Mouse (Mus musculus): ENCODE results near the gene Prokr2. TPM values are rescaled to one million over a fixed set of nuclear protein-coding genes. Genes with fewer than 3 reads are reported as not detected.
A peak's percentile ranks its signal among the peaks of the same experiment; 100 is the strongest.

The Prokr2 gene
- polyA plus RNA-seq (2016; fragmentation: Nextera tagmentation; extraction: Ambion mirVana): 0.52 and 0.93 TPM in 2 replicates

DNA sequence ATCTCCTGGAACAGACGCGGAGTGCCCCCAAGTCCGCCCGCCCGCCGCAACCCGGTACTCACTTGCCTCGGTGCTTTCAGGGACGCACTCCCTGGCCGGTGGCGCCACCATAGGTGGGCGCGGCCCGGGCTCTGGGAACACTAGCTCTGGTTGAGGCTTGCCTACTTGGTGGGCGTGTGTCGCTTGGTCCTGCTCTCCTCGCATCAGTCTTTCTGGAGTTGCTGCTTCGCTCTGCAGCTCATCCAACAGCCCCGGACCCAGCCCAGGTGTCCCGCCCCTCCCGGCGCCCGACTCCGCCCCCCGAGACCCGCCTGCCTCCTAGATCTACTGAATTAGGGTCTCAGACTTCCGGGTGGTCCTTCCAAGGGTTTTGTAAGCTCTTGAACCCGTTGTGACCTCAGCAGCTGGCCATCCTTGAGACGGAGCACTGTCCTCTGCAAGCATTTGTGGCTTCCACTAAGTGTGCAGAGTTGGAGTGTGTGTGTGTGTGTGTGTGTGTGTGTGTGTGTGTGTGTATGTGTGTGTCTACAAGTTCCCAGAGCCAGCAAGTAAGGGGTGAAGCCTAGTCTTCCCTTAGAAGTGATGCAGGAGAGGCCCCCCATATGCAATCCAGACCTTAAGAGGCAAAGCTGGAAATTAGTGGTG is at the start of gene Prokr2:
Prokr2 (minus strand) TSS at position 254 of the 645 bp plus-strand sequence.
- ATAC-seq (ENCODE audit: low FRiP score, low read depth): peak; percentile 75
- H3K9me3 ChIP-seq: no peaks in the 10 kb centered on the region
- H3K27ac ChIP-seq: no peak within 1 kb of the TSS
- peak within 1 kb of the TSS; percentile 60 for H3K9ac ChIP-seq
- under 1% methylated on average over 29 of the region's 29 CpGs for WGBS
- peak within 1 kb of the TSS; percentile 98 for H3K4me2 ChIP-seq (replicated peaks)
- peaks cover 17% of the 10 kb centered on the region; the same call in 1 of the 2 replicates for H3K27me3 ChIP-seq (replicated peaks)
- no peaks in the 10 kb centered on the region for H3K36me3 ChIP-seq
- no peaks in the 10 kb centered on the region for H3K4me1 ChIP-seq
- H3K4me3 ChIP-seq: peak within 1 kb of the TSS; percentile 49

GRCm38 (mm10) chr2:132427160-132427941 is 42.1 kb upstream of the Prokr2 start:
- H3K9ac ChIP-seq: no peak overlapping the region
- H3K9me3 ChIP-seq: no peaks in the 10 kb centered on the region
- H3K27ac ChIP-seq: no peak overlapping the region
- H3K4me2 ChIP-seq (replicated peaks): no peak overlapping the region
- H3K4me1 ChIP-seq: no peaks in the 10 kb centered on the region
- H3K36me3 ChIP-seq: no peaks in the 10 kb centered on the region
- WGBS: 74% methylated on average over 17 of the region's 17 CpGs
- peak; percentile 50 for ATAC-seq (ENCODE audit: low FRiP score, low read depth)
- H3K4me3 ChIP-seq: no peak overlapping the region
- no peaks in the 10 kb centered on the region for H3K27me3 ChIP-seq (replicated peaks)

- Histone ChIP-seq H3K4me3 (no peak overlapping the region), H3K4me2 (replicated peaks) (no peak overlapping the region), H3K36me3 (no peaks in the 10 kb centered on the region), H3K4me1 (no peaks in the 10 kb centered on the region), H3K27me3 (replicated peaks) (no peaks in the 10 kb centered on the region), H3K27ac (no peak overlapping the region), H3K9ac (no peak overlapping the region), H3K9me3 (no peaks in the 10 kb centered on the region)
- ATAC-seq (ENCODE audit: low FRiP score, low read depth): no peak
- 79% methylated on average over 6 of the region's 6 CpGs for WGBS
Measured at GRCm38 (mm10) chr2:132425576-132425975, 40.3 kb upstream of the Prokr2 start.

DNA sequence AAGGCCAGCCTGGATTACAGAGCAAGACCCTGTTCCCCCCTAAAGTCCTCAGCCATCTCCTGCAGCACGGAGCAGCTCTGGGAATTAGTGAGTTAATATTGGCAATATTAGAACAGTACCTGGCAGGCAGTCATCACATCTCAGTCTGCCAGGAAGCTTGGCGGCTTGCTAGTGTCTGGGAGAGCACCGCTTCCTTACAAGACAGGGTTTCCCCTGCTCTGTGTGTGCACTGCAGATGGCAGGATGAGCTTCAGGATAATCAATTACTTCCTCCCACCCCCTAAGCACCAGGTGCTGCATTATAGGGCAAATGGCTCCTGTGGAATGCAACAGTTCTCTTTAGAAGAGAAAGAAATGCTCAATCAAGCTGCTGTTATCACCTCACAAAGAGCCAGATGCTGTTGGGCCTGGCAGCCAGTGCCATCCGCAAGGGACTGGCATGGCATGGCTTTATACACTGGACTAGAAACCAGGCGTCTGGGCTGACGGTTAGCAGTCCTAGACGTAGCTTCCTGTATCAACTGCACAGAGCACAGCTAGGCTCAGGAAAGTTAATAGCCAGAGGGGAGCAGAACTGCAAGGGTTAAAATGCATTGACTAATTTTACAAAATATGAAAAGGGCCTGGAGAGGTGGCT is 38.3 kb upstream of the Prokr2 start:
- WGBS: 77% methylated on average over 7 of the region's 7 CpGs
- H3K36me3 ChIP-seq: no peaks in the 10 kb centered on the region
- H3K27ac ChIP-seq: no peak overlapping the region
- ATAC-seq (ENCODE audit: low FRiP score, low read depth): no peak
- H3K9ac ChIP-seq: no peak overlapping the region
- no peak overlapping the region for H3K4me2 ChIP-seq (replicated peaks)
- no peaks in the 10 kb centered on the region for H3K27me3 ChIP-seq (replicated peaks)
- no peak overlapping the region for H3K4me3 ChIP-seq
- H3K4me1 ChIP-seq: no peaks in the 10 kb centered on the region
- H3K9me3 ChIP-seq: no peaks in the 10 kb centered on the region

DNA sequence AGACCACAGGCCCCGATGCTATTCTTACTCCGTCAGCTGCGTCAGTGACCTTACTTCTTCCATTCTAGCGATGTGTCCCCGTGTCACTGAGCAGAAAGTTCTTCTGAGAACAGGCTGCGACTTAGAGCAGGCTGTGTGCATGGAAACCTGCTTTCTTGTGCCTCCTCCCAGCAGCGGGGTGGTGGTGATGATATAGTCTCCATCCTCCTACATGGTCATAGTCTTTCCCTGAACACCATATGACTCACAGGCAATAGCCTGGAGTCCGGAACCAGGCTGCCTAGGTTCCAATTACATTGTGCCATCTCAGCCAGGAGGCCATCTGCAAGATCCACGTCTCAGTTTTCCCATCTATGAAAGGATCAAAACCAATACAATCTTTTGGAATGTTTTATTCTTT is 37.6 kb upstream of the Prokr2 start:
- Histone ChIP-seq H3K4me1 (no peaks in the 10 kb centered on the region), H3K27me3 (replicated peaks) (no peaks in the 10 kb centered on the region), H3K9me3 (no peaks in the 10 kb centered on the region), H3K4me3 (no peak overlapping the region), H3K9ac (no peak overlapping the region), H3K27ac (no peak overlapping the region), H3K4me2 (replicated peaks) (no peak overlapping the region), H3K36me3 (no peaks in the 10 kb centered on the region)
- WGBS: 89% methylated on average over 9 of the region's 9 CpGs
- no peak for ATAC-seq (ENCODE audit: low FRiP score, low read depth)

- no peaks in the 10 kb centered on the region for H3K27me3 ChIP-seq (replicated peaks)
- H3K9ac ChIP-seq: no peak overlapping the region
- no peak overlapping the region for H3K4me3 ChIP-seq
- WGBS: 89% methylated on average over 2 of the region's 2 CpGs
- no peaks in the 10 kb centered on the region for H3K9me3 ChIP-seq
- H3K36me3 ChIP-seq: no peaks in the 10 kb centered on the region
- H3K4me2 ChIP-seq (replicated peaks): no peak overlapping the region
- ATAC-seq (ENCODE audit: low FRiP score, low read depth): no peak
- H3K4me1 ChIP-seq: no peaks in the 10 kb centered on the region
- H3K27ac ChIP-seq: no peak overlapping the region
Measured at GRCm38 (mm10) chr2:132418414-132418813, 33.2 kb upstream of the Prokr2 start.

GRCm38 (mm10) chr2:132410126-132410525 is 24.9 kb upstream of the Prokr2 start:
- Histone ChIP-seq H3K27me3 (replicated peaks) (no peaks in the 10 kb centered on the region; the same call in 1 of the 2 replicates), H3K4me3 (no peak overlapping the region), H3K4me1 (no peaks in the 10 kb centered on the region), H3K36me3 (no peaks in the 10 kb centered on the region), H3K9me3 (no peaks in the 10 kb centered on the region), H3K27ac (no peak overlapping the region), H3K9ac (no peak overlapping the region), H3K4me2 (replicated peaks) (no peak overlapping the region)
- no peak for ATAC-seq (ENCODE audit: low FRiP score, low read depth)
- WGBS: 89% methylated on average over 4 of the region's 4 CpGs

DNA sequence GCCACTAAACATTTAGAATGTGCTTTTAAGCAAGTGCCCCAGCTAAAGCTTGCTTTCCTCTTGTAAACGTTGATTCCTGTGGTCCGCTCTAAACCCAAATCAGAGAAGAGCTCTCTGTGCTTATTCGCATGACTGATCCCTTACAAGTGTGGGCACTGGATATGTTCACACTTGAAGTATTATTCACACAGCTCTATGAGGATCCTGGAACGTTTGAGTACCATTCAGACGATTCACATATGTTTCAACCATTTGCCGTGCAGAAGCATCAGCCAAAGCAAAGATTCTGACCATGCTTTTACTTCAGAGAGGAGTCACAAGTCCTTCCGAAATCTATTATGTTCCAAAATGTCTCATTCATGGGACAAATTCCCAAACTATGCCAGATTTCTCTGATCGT is 12.9 kb upstream of the Prokr2 start:
- Histone ChIP-seq H3K36me3 (no peaks in the 10 kb centered on the region), H3K4me1 (no peaks in the 10 kb centered on the region), H3K4me2 (replicated peaks) (no peak overlapping the region), H3K27me3 (replicated peaks) (no peaks in the 10 kb centered on the region), H3K9me3 (peaks cover 9% of the 10 kb centered on the region; the same call in 1 of the 2 replicates), H3K4me3 (no peak overlapping the region), H3K9ac (no peak overlapping the region), H3K27ac (no peak overlapping the region)
- 89% methylated on average over 8 of the region's 8 CpGs for WGBS
- ATAC-seq (ENCODE audit: low FRiP score, low read depth): no peak

DNA sequence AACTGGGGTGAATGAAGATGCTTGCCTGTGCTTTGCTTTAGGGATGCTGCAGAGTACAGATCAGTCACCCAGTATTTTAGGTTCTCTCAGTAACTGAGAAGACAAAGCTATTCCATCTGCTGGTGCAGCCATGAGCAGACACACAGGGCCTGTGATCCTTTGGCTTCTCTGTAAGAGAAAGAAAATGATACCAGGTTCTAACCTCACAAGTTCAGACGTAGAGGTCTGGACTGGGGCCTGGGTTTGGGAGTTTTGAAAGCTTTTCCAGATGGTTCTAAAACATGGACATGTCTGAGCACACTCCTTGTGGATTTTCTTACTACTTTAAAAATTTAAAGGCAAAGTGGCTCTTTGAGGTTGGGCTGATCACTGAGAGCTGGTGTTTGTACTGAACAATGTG is 10.5 kb upstream of the Prokr2 start:
- Histone ChIP-seq H3K27me3 (replicated peaks) (no peaks in the 10 kb centered on the region), H3K27ac (no peak overlapping the region), H3K4me3 (no peak overlapping the region), H3K9ac (no peak overlapping the region), H3K4me1 (no peaks in the 10 kb centered on the region), H3K9me3 (peaks cover 9% of the 10 kb centered on the region; the same call in 1 of the 2 replicates), H3K4me2 (replicated peaks) (no peak overlapping the region), H3K36me3 (no peaks in the 10 kb centered on the region)
- WGBS: 53% methylated on average over 1 of the region's 1 CpGs
- ATAC-seq (ENCODE audit: low FRiP score, low read depth): no peak

DNA sequence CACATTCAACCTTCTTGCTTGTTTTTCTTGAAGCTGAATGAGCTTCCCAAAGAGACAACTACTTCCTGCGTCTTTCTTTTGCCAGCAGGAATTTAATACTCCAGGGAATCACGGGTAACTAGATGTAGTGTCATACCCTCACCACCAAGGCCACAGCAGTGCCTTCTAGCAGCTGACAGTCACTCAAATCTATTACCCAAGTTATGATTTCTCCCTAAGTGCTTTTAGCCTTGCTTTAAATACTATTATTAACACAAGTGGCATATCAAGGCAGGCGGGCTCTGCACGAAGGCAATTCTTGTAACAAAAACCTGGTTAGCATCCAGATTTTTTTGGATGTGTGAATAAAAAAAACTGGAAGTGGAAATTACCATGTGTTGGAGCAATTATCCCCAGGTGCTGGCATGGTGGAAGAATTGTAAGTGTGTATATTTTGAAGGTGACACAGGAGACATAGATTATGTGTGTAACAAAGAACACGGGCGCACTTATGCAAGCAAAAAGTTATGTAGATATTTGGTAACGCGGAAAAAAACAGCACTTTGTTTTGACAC is 5.4 kb upstream of the Prokr2 start:
- Histone ChIP-seq H3K36me3 (no peaks in the 10 kb centered on the region), H3K9me3 (no peaks in the 10 kb centered on the region), H3K27me3 (replicated peaks) (0 out of 2 replicates have a peak, but pooled peaks cover 9% of the 10 kb centered on the region), H3K9ac (no peak overlapping the region), H3K4me1 (no peaks in the 10 kb centered on the region), H3K4me2 (replicated peaks) (no peak overlapping the region), H3K27ac (no peak overlapping the region), H3K4me3 (no peak overlapping the region)
- ATAC-seq (ENCODE audit: low FRiP score, low read depth): no peak
- 91% methylated on average over 8 of the region's 8 CpGs for WGBS

DNA sequence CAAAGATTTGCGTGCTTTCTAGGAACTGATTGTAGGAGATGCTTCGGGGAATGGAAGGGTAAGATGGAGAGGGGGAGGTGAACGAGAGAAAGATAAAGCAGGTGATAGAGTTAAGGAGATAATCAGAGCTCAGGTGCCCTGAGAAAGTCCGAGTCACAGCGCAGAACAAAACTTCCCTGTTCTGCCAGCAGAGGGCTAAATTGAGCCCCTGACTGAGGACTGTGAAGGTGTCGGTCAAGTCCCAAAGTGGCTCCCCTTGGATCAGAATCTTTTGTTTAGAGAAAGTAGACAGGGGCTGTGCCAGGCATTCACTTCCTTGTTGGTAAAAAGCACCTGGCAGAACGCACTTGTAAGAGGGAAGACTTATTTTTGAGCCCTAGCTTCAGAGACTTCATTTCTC is 4.3 kb upstream of the Prokr2 start:
- ATAC-seq (ENCODE audit: low FRiP score, low read depth): no peak
- Histone ChIP-seq H3K4me1 (no peaks in the 10 kb centered on the region), H3K4me3 (no peak overlapping the region), H3K27me3 (replicated peaks) (peaks cover 9% of the 10 kb centered on the region; the same call in 1 of the 2 replicates), H3K27ac (no peak overlapping the region), H3K9me3 (no peaks in the 10 kb centered on the region), H3K36me3 (no peaks in the 10 kb centered on the region), H3K4me2 (replicated peaks) (no peak overlapping the region), H3K9ac (no peak overlapping the region)
- 24% methylated on average over 7 of the region's 7 CpGs for WGBS
